1 mouse cellular context compared by ENCODE assay signal in the genomic region with DNA sequence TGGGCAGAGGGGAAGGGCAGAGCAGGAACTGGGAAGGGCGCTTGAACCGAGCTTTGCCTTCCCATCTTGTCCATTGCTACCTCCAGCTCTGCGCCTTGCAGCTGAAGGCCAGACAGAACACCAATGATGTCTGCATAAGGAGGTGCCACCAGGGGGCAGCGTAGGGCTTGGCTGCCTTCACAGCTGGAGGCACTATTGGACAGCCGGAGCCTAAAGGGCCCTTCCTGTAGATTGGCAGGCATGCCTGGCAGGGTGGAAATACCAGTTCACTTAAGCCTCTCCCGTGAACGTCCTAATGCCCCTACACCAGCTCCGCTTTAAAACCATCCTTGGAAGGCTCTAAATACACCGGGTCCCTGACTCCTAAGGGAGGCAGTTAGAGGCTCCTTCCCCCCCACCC.
TF ChIP-seq lines count a peak whose summit lies in the region.

No protein-coding gene starts in this region.

TF ChIP-seq in MEL, 35 proteins besides CTCF, POLR2A, EP300 and RAD21:
- TF ChIP-seq HCFC1 (IDR thresholded peaks at IDR 0.05; ENCODE audit: low read depth, low read length): peak; percentile 52; the same call in 1 of the 2 replicates
- TF ChIP-seq MAFK (IDR thresholded peaks at IDR 0.05; ENCODE audit: borderline replicate concordance, low read depth, low read length): no peak
- no peak for TF ChIP-seq POLR2AphosphoS2 (IDR thresholded peaks at IDR 0.05; ENCODE audit: low read length)
- no peak for TF ChIP-seq KAT2A (conservative IDR thresholded peaks at IDR 0.05; ENCODE audit: low read depth, low read length)
- peak; percentile 87 for TF ChIP-seq ZC3H11A (IDR thresholded peaks at IDR 0.05; ENCODE audit: low read depth, low read length)
- TF ChIP-seq UBTF (IDR thresholded peaks at IDR 0.05; ENCODE audit: borderline replicate concordance, insufficient read depth, low read depth, low read length): no peak
- TF ChIP-seq ZKSCAN1 (IDR thresholded peaks at IDR 0.05; ENCODE audit: low read depth, low read length): no peak
- peak; percentile 89 for TF ChIP-seq SIN3A (IDR thresholded peaks at IDR 0.05; ENCODE audit: low read length)
- 0 out of 2 replicates have a peak, but pooled peaks have one; percentile 45 for TF ChIP-seq MAZ (IDR thresholded peaks at IDR 0.05; ENCODE audit: low read depth, low read length)
- TF ChIP-seq RCOR1 (IDR thresholded peaks at IDR 0.05; ENCODE audit: low read depth, low read length): no peak
- TF ChIP-seq NRF1 (IDR thresholded peaks at IDR 0.05; ENCODE audit: insufficient read depth, low read depth, low read length, poor library complexity, severe bottlenecking): 0 out of 2 replicates have a peak, but pooled peaks have one; percentile 3
- 0 out of 2 replicates have a peak, but pooled peaks have one; percentile 13 for TF ChIP-seq NELFE (IDR thresholded peaks at IDR 0.05; ENCODE audit: low read depth, low read length)
- TF ChIP-seq MXI1 (IDR thresholded peaks at IDR 0.05; ENCODE audit: low read depth, low read length): peak; percentile 64
- TF ChIP-seq MYC (IDR thresholded peaks at IDR 0.05; ENCODE audit: low read depth, low read length): peak; percentile 54; the same call in 1 of the 2 replicates
- no peak for TF ChIP-seq POLR2AphosphoS5 (IDR thresholded peaks at IDR 0.05; ENCODE audit: borderline replicate concordance, low read depth, low read length)
- no peak; the same call in 1 of the 2 replicates for TF ChIP-seq ELF1 (IDR thresholded peaks at IDR 0.05; ENCODE audit: low read depth, low read length)
- TF ChIP-seq SMC3 (IDR thresholded peaks at IDR 0.05; ENCODE audit: low read depth, low read length): peak; percentile 98
- peak; percentile 55; the same call in 1 of the 2 replicates for TF ChIP-seq ETS1 (IDR thresholded peaks at IDR 0.05; ENCODE audit: low read depth, low read length)
